ENCODE assay signal across 10 mouse cellular contexts in the genomic region with DNA sequence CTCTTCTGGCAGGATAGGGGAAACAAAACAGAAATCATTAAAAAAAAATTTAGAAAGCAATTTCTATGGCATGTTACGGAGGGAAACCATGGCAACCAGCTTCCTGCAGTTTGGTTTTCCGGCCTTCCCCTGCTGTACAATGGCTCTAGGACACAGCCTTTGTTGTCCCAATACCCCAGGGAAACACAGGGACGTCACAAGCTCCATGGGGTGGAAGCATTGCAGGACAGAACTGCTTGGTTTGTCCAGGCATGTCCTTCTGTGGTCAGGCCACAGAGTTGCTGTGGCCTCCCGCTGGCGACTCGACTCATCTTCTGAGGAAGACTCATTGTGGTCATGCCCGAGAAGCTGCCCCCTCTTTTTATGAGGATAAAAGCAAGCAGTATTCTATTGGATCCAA.
A peak's percentile ranks its signal among the peaks of the same experiment; 100 is the strongest.
DNase-seq lines count a peak whose midpoint lies in the region; ATAC-seq and TF ChIP-seq lines count a peak whose summit lies in the region.
"Had no signal": no experiment of that assay in that cellular context is flagged by ENCODE, and none has a peak within 500 bp of the region (broad histone marks: within the 10 kb centered on the region; RNA-seq: fewer than 3 reads in every experiment).

No protein-coding gene starts in this region.

- no peaks in the 10 kb centered on the region for H3K4me1 ChIP-seq in forebrain, embryonic 14.5 days (ENCODE audit: control insufficient read depth, insufficient read depth, low read length)
- peaks cover 15% of the 10 kb centered on the region for H3K4me1 ChIP-seq in forebrain, embryonic 12.5 days
- H3K4me1 ChIP-seq: limb, embryonic 15.5 days had no signal

- peak; percentile 35 for DNase-seq in forebrain, embryonic 14.5 days (ENCODE audit: low spot score)
- no peak for DNase-seq in Patski (ENCODE audit: low read depth, low spot score)
- peak; percentile 55 to 67 for DNase-seq in heart, postnatal 14 days
- DNase-seq in kidney, postnatal 36 days = peak; percentile 67 to 77
- no peak for DNase-seq in right cerebral cortex, postnatal 10 days (ENCODE audit: low spot score in 2 of 2)
- no peak for DNase-seq in left cerebral cortex, postnatal 14 days (ENCODE audit: low spot score in 2 of 2)

- CTCF ChIA-PET in Patski (lab: Charles Lee) = interaction anchor here (1.4 kb wide), 1 partner anchor 40 kb away, joined by 3 read pairs; no protein-coding TSS in a partner anchor

- H3K9me3 ChIP-seq in forebrain, embryonic 14.5 days (replicated peaks; ENCODE audit: control insufficient read depth, low read length) = no peaks in the 10 kb centered on the region
- no peaks in the 10 kb centered on the region for H3K9me3 ChIP-seq in forebrain, embryonic 12.5 days
- H3K9me3 ChIP-seq: limb, embryonic 15.5 days; midbrain, embryonic 12.5 days had no signal

- 52% methylated on average over 7 of the region's 7 CpGs for WGBS in forebrain, embryonic 14.5 days
- WGBS in forebrain, embryonic 12.5 days = 53% methylated on average over 7 of the region's 7 CpGs

- H3K36me3 ChIP-seq in forebrain, embryonic 14.5 days (ENCODE audit: control insufficient read depth, insufficient read depth, low read length) = no peaks in the 10 kb centered on the region
- no peaks in the 10 kb centered on the region for H3K36me3 ChIP-seq in forebrain, embryonic 12.5 days (replicated peaks)
- H3K36me3 ChIP-seq: limb, embryonic 15.5 days; midbrain, embryonic 12.5 days had no signal

- POLR2A ChIA-PET in Patski (lab: Charles Lee) = interaction anchor here (1.1 kb wide), 1 partner anchor 30 kb away, joined by 3 read pairs; no protein-coding TSS in a partner anchor

- H3K4me3 ChIP-seq in forebrain, embryonic 14.5 days (ENCODE audit: low read depth, low read length) = no peak overlapping the region
- no peak overlapping the region for H3K4me3 ChIP-seq in forebrain, embryonic 12.5 days (replicated peaks)
- H3K4me3 ChIP-seq: limb, embryonic 15.5 days; midbrain, embryonic 12.5 days had no signal

- no peak for ATAC-seq in forebrain, embryonic 14.5 days
- no peak for ATAC-seq in forebrain, embryonic 12.5 days (ENCODE audit: low FRiP score)
- ATAC-seq in Patski = peak; percentile 36
- no peak for ATAC-seq in CD4-positive, CD25-positive, alpha-beta regulatory T cell, adult 4 months

- H3K4me2 ChIP-seq in forebrain, embryonic 14.5 days (ENCODE audit: low read length) = no peak overlapping the region
- no peak overlapping the region for H3K4me2 ChIP-seq in forebrain, embryonic 12.5 days
- H3K4me2 ChIP-seq: limb, embryonic 15.5 days; midbrain, embryonic 12.5 days had no signal

- in situ Hi-C loops in Patski (cut with MboI; ENCODE audit: low pct_unique_long_range_greater_than_20kb) = no loop called here

- intact Hi-C loops in heart, postnatal 14 days (cut with DNase I) = no loop called here
- intact Hi-C loops in left cerebral cortex, postnatal 14 days (cut with DNase I) = loop anchor here (5.0 kb wide), 1 partner anchor 33 kb away; no protein-coding TSS in a partner anchor

- H3K9ac ChIP-seq in forebrain, embryonic 14.5 days (ENCODE audit: low read length) = no peak overlapping the region
- H3K9ac ChIP-seq in forebrain, embryonic 12.5 days = no peak overlapping the region
- H3K9ac ChIP-seq: limb, embryonic 15.5 days; midbrain, embryonic 12.5 days had no signal

- no peaks in the 10 kb centered on the region for H3K27me3 ChIP-seq in forebrain, embryonic 14.5 days (replicated peaks; ENCODE audit: control insufficient read depth, insufficient read depth, low read length)
- H3K27me3 ChIP-seq in forebrain, embryonic 12.5 days = no peaks in the 10 kb centered on the region
- no peaks in the 10 kb centered on the region for H3K27me3 ChIP-seq in Patski
- H3K27me3 ChIP-seq: limb, embryonic 15.5 days; midbrain, embryonic 12.5 days had no signal

- no peak overlapping the region for H3K27ac ChIP-seq in forebrain, embryonic 14.5 days (ENCODE audit: low read depth, low read length)
- no peak overlapping the region for H3K27ac ChIP-seq in forebrain, embryonic 12.5 days
- H3K27ac ChIP-seq: limb, embryonic 15.5 days; midbrain, embryonic 12.5 days had no signal

- no peak for TF ChIP-seq CTCF in Patski (IDR thresholded peaks at IDR 0.05)

Comparison
In these comparisons a context has a peak if more than half of its experiments do, and no peak if none do; other contexts are left out.
1. DNase-seq: peak in forebrain, embryonic 14.5 days (single experiment), heart, postnatal 14 days (2 of 2) and kidney, postnatal 36 days (2 of 2); none in Patski (single experiment), right cerebral cortex, postnatal 10 days (0 of 2) and left cerebral cortex, postnatal 14 days (0 of 2).